ENCODE assay signal across 17 mouse cellular contexts in the genomic region with DNA sequence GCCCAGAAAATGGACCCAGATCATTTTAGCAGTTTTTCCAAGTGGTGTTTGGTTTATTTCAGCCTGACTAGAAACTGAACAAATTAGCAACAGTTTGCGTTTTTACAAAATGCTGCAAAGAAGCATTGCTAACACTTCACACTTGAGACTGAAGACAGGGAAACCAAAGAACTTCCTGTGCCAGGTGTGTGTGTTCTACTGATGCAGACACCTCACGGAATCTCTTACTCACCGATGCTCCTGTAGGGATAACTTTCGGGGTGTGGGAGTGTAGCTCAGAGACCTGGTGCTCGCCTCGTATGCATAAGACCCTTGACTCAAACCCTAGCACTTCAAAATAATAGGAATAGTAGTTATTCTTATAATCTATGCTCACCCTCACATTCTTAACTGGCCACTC. TPM values are rescaled to one million over a fixed set of nuclear protein-coding genes. Genes with fewer than 3 reads are reported as not detected.
A peak's percentile ranks its signal among the peaks of the same experiment; 100 is the strongest.
DNase-seq lines count a peak whose midpoint lies in the region; TF ChIP-seq lines count a peak whose summit lies in the region.
"Had no signal": no experiment of that assay in that cellular context is flagged by ENCODE, and none has a peak within 500 bp of the region (broad histone marks: within the 10 kb centered on the region; RNA-seq: fewer than 3 reads in every experiment).

No protein-coding gene starts in this region.

- TF ChIP-seq CTCF in gastrocnemius, adult 2 months (IDR thresholded peaks at IDR 0.05), result no peak

- H3K4me3 ChIP-seq in gastrocnemius, adult 2 months, result peak overlapping the region; percentile 99
- H3K4me3 ChIP-seq: embryonic facial prominence, embryonic 15.5 days; hindbrain, embryonic 10.5 days; hindbrain, embryonic 13.5 days had no signal

- intact Hi-C loops in gastrocnemius, adult 2 months (cut with DNase I), result loop anchor here (5.0 to 10.0 kb wide), 2 partner anchors 118 to 161 kb away; no protein-coding TSS in a partner anchor

- H3K27ac ChIP-seq in gastrocnemius, adult 2 months, result peak overlapping the region; percentile 92
- H3K27ac ChIP-seq: embryonic facial prominence, embryonic 15.5 days; hindbrain, embryonic 10.5 days; hindbrain, embryonic 13.5 days had no signal

- peak; percentile 21 for DNase-seq in cerebellum, adult 9-10 months
- DNase-seq in cerebellum, adult 18-20 months, result no peak
- no peak for DNase-seq in gastrocnemius, adult 2 months
- DNase-seq in gastrocnemius, postnatal 10 days, result no peak
- DNase-seq in CD4-positive helper T cell, adult 2 months (ENCODE audit: low read depth, low spot score), result peak; percentile 61
- DNase-seq in naive thymus-derived CD4-positive, alpha-beta T cell, adult 2 months (ENCODE audit: low read depth), result peak; percentile 67
- no peak for DNase-seq in thymus, postnatal 36 days
- DNase-seq: adrenal gland, postnatal 10 days; adrenal gland, postnatal 36 days; cerebellum, adult 8-10 months; cerebellum, postnatal 25 days; forebrain, postnatal 0 days; gastrocnemius, postnatal 36 days had no signal

RNA-seq across cellular contexts. Expression of gene Tgfbr3, which starts 3.9 kb away (rescaled TPM):
- total RNA-seq in gastrocnemius, adult 2 months (2021), result 10 to 100 TPM; 20.5 to 22.9 TPM
- total RNA-seq in gastrocnemius, postnatal 10 days (2021), result 10 to 100 TPM; 37.3 to 42.6 TPM

RNA-seq across cellular contexts. Expression of gene Brdt, which starts 45.4 kb away (rescaled TPM):
- total RNA-seq in gastrocnemius, adult 2 months (2021), result 1 to 10 TPM; 2.1 to 2.3 TPM
- 1 to 10 TPM; 4.3 to 4.4 TPM for total RNA-seq in gastrocnemius, postnatal 10 days (2021)
- total RNA-seq: common myeloid progenitor, adult 5-6 weeks had no signal

Comparison
In these comparisons a context has a peak if more than half of its experiments do, and no peak if none do; other contexts are left out.
1. DNase-seq: peak in cerebellum, adult 9-10 months (single experiment), CD4-positive helper T cell, adult 2 months (single experiment) and naive thymus-derived CD4-positive, alpha-beta T cell, adult 2 months (single experiment); none in cerebellum, adult 18-20 months (0 of 2), gastrocnemius, adult 2 months (single experiment), gastrocnemius, postnatal 10 days (single experiment) and thymus, postnatal 36 days (0 of 2).